Mouse (Mus musculus) MEL (cell line): ENCODE measurements at regions not wholly inside any gene's neighbourhood (a gene's known extent, or its start where the extent isn't known, plus 50 kb on each side); places are given as distances from the start of the nearest gene placed in this dataset.

Source experiments
- DNase-seq: peaks from one replicate; pipeline ENCODE4 v3.0.0; 2011; ENCODE audit warnings: low read depth, low spot score
- H3K27ac ChIP-seq: 2 replicates; pipeline ENCODE4 v1.5.1; 2012; ENCODE audit warnings: low read depth, mild to moderate bottlenecking, control low read depth, low read length, moderate library complexity; ENCODE audit not compliant: control insufficient read depth
- H3K27me3 ChIP-seq, 2 experiments: fragments of 150-350 bp in 1 of 2; sonication (generic) in 1 of 2; 2 replicates each; pipeline ENCODE4 v1.6.1; 2012; ENCODE audit warnings: low read length in 2 of 2, mild to moderate bottlenecking in 2 of 2, improper control_type of control experiment in 1 of 2, moderate library complexity in 1 of 2; ENCODE audit not compliant: insufficient read depth in 2 of 2, control insufficient read depth in 1 of 2
- H3K36me3 ChIP-seq, 2 experiments: 2 replicates each; pipeline ENCODE4 v1.6.1; 2012 to 2014; ENCODE audit warnings: low read length in 2 of 2, improper control_type of control experiment in 1 of 2, inconsistent platforms in 1 of 2, mild to moderate bottlenecking in 1 of 2; ENCODE audit not compliant: insufficient read depth in 2 of 2, control insufficient read depth in 1 of 2
- H3K4me1 ChIP-seq, 2 experiments: fragments of 150-350 bp in 1 of 2; sonication (generic) in 1 of 2; 2 replicates each; pipeline ENCODE4 v1.6.1; 2012; ENCODE audit warnings: low read length in 2 of 2, improper control_type of control experiment in 1 of 2, mild to moderate bottlenecking in 1 of 2; ENCODE audit not compliant: insufficient read depth in 2 of 2, control insufficient read depth in 1 of 2
- H3K4me3 ChIP-seq, 2 experiments: fragments of 150-350 bp in 1 of 2; sonication (generic) in 1 of 2; 2 replicates each; pipeline ENCODE4 v1.5.1; 2012; ENCODE audit warnings: low read depth in 2 of 2, low read length in 2 of 2, mild to moderate bottlenecking in 2 of 2, moderate library complexity in 2 of 2, control low read depth in 1 of 2, improper control_type of control experiment in 1 of 2; ENCODE audit not compliant: control insufficient read depth in 1 of 2, insufficient read depth in 1 of 2
- H3K79me2 ChIP-seq: 2 replicates; pipeline ENCODE4 v1.6.1; 2012; ENCODE audit warnings: mild to moderate bottlenecking, low read length, moderate library complexity; ENCODE audit not compliant: control insufficient read depth, poor library complexity, insufficient read depth
- H3K9ac ChIP-seq: 2 replicates; pipeline ENCODE4 v1.6.1; 2012; ENCODE audit warnings: low read depth, mild to moderate bottlenecking, control low read depth, low read length, moderate library complexity; ENCODE audit not compliant: control insufficient read depth, poor library complexity, severe bottlenecking
- H3K9me3 ChIP-seq: fragments of 150-350 bp; sonication (generic); replicated peaks from 2 replicates; pipeline ENCODE4 v1.6.1; 2012; ENCODE audit warnings: mild to moderate bottlenecking, low read length, improper control_type of control experiment, moderate library complexity; ENCODE audit not compliant: insufficient read depth
- BHLHE40 ChIP-seq: IDR thresholded peaks from 2 replicates; pipeline ENCODE4 v1.6.1; 2012; ENCODE audit warnings: low read depth, mild to moderate bottlenecking, inconsistent platforms, low read length, improper control_type of control experiment, borderline replicate concordance
- CHD1 ChIP-seq: IDR thresholded peaks from 2 replicates; pipeline ENCODE4 v1.6.1; 2012; ENCODE audit warnings: low read depth, mild to moderate bottlenecking, inconsistent platforms, low read length, improper control_type of control experiment
- CHD2 ChIP-seq: IDR thresholded peaks from 2 replicates; pipeline ENCODE4 v1.6.1; 2011; ENCODE audit warnings: low read length, improper control_type of control experiment
- E2F4 ChIP-seq: IDR thresholded peaks from 2 replicates; pipeline ENCODE4 v1.6.1; 2011; ENCODE audit warnings: low read depth, low read length, improper control_type of control experiment, borderline replicate concordance
- ELF1 ChIP-seq: IDR thresholded peaks from 2 replicates; pipeline ENCODE4 v1.6.1; 2014; ENCODE audit warnings: low read depth, mild to moderate bottlenecking, inconsistent platforms, low read length, improper control_type of control experiment, moderate library complexity
- EP300 ChIP-seq, 2 experiments: IDR thresholded peaks; 2 replicates each; pipeline ENCODE4 v1.6.1; 2011; ENCODE audit warnings: improper control_type of control experiment in 2 of 2, low read length in 2 of 2, low read depth in 1 of 2, mild to moderate bottlenecking in 1 of 2
- ETS1 ChIP-seq: IDR thresholded peaks from 2 replicates; pipeline ENCODE4 v1.6.1; 2012; ENCODE audit warnings: low read depth, mild to moderate bottlenecking, inconsistent platforms, low read length, improper control_type of control experiment, moderate library complexity
- GABPA ChIP-seq: IDR thresholded peaks from 2 replicates; pipeline ENCODE4 v1.6.1; 2012; ENCODE audit warnings: low read depth, mild to moderate bottlenecking, inconsistent platforms, low read length, improper control_type of control experiment, moderate library complexity
- GATA1 ChIP-seq: IDR thresholded peaks from 2 replicates; pipeline ENCODE4 v1.6.1; 2011; ENCODE audit warnings: low read depth, low read length, improper control_type of control experiment
- KAT2A ChIP-seq: conservative IDR thresholded peaks from 2 replicates; pipeline ENCODE4 v1.6.1; 2012; ENCODE audit warnings: low read depth, low read length, improper control_type of control experiment, inconsistent platforms
- MAZ ChIP-seq: IDR thresholded peaks from 2 replicates; pipeline ENCODE4 v1.6.1; 2012; ENCODE audit warnings: low read depth, mild to moderate bottlenecking, inconsistent platforms, low read length, improper control_type of control experiment
- MEF2A ChIP-seq: IDR thresholded peaks from 2 replicates; pipeline ENCODE4 v1.6.1; 2014; ENCODE audit warnings: low read depth, mild to moderate bottlenecking, inconsistent platforms, low read length, improper control_type of control experiment; ENCODE audit not compliant: poor library complexity, insufficient replicate concordance, severe bottlenecking; ENCODE audit errors: extremely low read depth
- MXI1 ChIP-seq: IDR thresholded peaks from 2 replicates; pipeline ENCODE4 v1.6.1; 2011; ENCODE audit warnings: mild to moderate bottlenecking, low read depth, low read length, improper control_type of control experiment
- NRF1 ChIP-seq: IDR thresholded peaks from 2 replicates; pipeline ENCODE4 v1.6.1; 2014; ENCODE audit warnings: low read depth, mild to moderate bottlenecking, inconsistent platforms, low read length, improper control_type of control experiment, moderate library complexity; ENCODE audit not compliant: poor library complexity, insufficient read depth, severe bottlenecking
- POLR2A ChIP-seq, 2 experiments: IDR thresholded peaks; 2 replicates each; pipeline ENCODE4 v1.6.1; 2011 to 2012; ENCODE audit warnings: low read length in 2 of 2, mild to moderate bottlenecking in 2 of 2, control low read depth in 1 of 2, improper control_type of control experiment in 1 of 2, low read depth in 1 of 2, moderate library complexity in 1 of 2; ENCODE audit not compliant: control insufficient read depth in 1 of 2, insufficient read depth in 1 of 2, poor library complexity in 1 of 2
- POLR2AphosphoS5 ChIP-seq: IDR thresholded peaks from 2 replicates; pipeline ENCODE4 v1.6.1; 2012; ENCODE audit warnings: low read depth, borderline replicate concordance, mild to moderate bottlenecking, inconsistent platforms, low read length, moderate library complexity, mixed read lengths
- RAD21 ChIP-seq: IDR thresholded peaks from 2 replicates; pipeline ENCODE4 v1.6.1; 2011; ENCODE audit warnings: mild to moderate bottlenecking, low read depth, low read length, improper control_type of control experiment
- RCOR1 ChIP-seq: IDR thresholded peaks from 2 replicates; pipeline ENCODE4 v1.6.1; 2012; ENCODE audit warnings: low read depth, mild to moderate bottlenecking, inconsistent platforms, low read length, improper control_type of control experiment
- SMC3 ChIP-seq: IDR thresholded peaks from 2 replicates; pipeline ENCODE4 v1.6.1; 2011; ENCODE audit warnings: low read depth, low read length, improper control_type of control experiment
- TAL1 ChIP-seq: IDR thresholded peaks from 2 replicates; pipeline ENCODE4 v1.6.1; 2012; ENCODE audit warnings: mild to moderate bottlenecking, inconsistent platforms, low read length, moderate library complexity, mixed read lengths
- TBP ChIP-seq: IDR thresholded peaks from 2 replicates; pipeline ENCODE4 v1.8.0; 2011; ENCODE audit warnings: low read depth, low read length, improper control_type of control experiment
- TCF12 ChIP-seq: IDR thresholded peaks from 2 replicates; pipeline ENCODE4 v1.6.1; 2014; ENCODE audit warnings: low read depth, mild to moderate bottlenecking, inconsistent platforms, low read length, improper control_type of control experiment, moderate library complexity
- USF1 ChIP-seq: IDR thresholded peaks from 2 replicates; pipeline ENCODE4 v1.6.1; 2014; ENCODE audit warnings: low read depth, mild to moderate bottlenecking, inconsistent platforms, low read length, improper control_type of control experiment, moderate library complexity
- USF2 ChIP-seq, 2 experiments: IDR thresholded peaks; 2 replicates each; pipeline ENCODE4 v1.6.1; 2011 to 2012; ENCODE audit warnings: improper control_type of control experiment in 2 of 2, low read length in 2 of 2, borderline replicate concordance in 1 of 2, inconsistent platforms in 1 of 2, low read depth in 1 of 2, mild to moderate bottlenecking in 1 of 2; ENCODE audit not compliant: insufficient read depth in 1 of 2
- ZC3H11A ChIP-seq: IDR thresholded peaks from 2 replicates; pipeline ENCODE4 v1.6.1; 2012; ENCODE audit warnings: low read depth, mild to moderate bottlenecking, inconsistent platforms, low read length, improper control_type of control experiment
- ZKSCAN1 ChIP-seq: IDR thresholded peaks from 2 replicates; pipeline ENCODE4 v1.6.1; 2012; ENCODE audit warnings: low read depth, mild to moderate bottlenecking, inconsistent platforms, low read length, improper control_type of control experiment, moderate library complexity
- ZNF384 ChIP-seq: IDR thresholded peaks from 2 replicates; pipeline ENCODE4 v1.6.1; 2012; ENCODE audit warnings: low read depth, mild to moderate bottlenecking, inconsistent platforms, low read length, improper control_type of control experiment

DNA sequence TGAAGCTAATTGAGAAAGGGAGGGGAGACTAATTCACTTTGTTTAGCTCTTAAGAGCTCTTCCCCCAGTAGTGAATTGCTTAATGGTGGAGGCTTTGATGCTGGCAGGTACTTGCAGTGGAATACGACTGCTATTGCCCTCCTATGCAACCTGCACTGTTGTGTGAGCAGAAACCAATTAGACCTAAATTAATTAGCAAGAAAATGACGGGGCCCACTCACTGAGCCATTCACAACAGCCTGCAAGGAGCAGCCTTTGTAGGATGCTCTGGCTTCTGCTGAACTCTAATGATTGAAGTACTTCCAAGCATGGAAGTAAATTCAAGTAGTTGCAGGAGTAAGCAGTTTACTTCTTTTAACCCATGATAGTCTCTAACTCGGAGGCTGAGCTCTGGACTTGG is 54.8 kb upstream of the Ubash3b start:
- no peak overlapping the region for H3K9ac ChIP-seq
- no peak overlapping the region for H3K4me3 ChIP-seq
- H3K36me3 ChIP-seq, result peaks cover 0 to 2% of the 10 kb centered on the region in 2 experiments; a peak in 1 of 4 replicates
- peaks cover 6 to 9% of the 10 kb centered on the region in 2 experiments; a peak in 3 of 4 replicates for H3K4me1 ChIP-seq
- H3K27me3 ChIP-seq, result peaks cover 0 to 6% of the 10 kb centered on the region in 2 experiments; a peak in 2 of 4 replicates
- no peak overlapping the region for H3K27ac ChIP-seq
- no peak for DNase-seq
- H3K79me2 ChIP-seq, result no peaks in the 10 kb centered on the region
- no peak for TF ChIP-seq GABPA
- no peak for TF ChIP-seq POLR2AphosphoS5
- TF ChIP-seq ETS1, result no peak
- no peak for TF ChIP-seq TBP
- no peak for TF ChIP-seq ZNF384
- no peak for TF ChIP-seq MAZ
- TF ChIP-seq USF2 (IDR thresholded peaks at IDR 0.05; ENCODE audit: borderline replicate concordance in 1 of 2, insufficient read depth in 1 of 2, low read depth in 1 of 2, low read length in 2 of 2), result no peak
- no peak for TF ChIP-seq USF1
- no peak for TF ChIP-seq POLR2A (IDR thresholded peaks at IDR 0.05; ENCODE audit: control insufficient read depth in 1 of 2, insufficient read depth in 1 of 2, low read depth in 1 of 2, low read length in 2 of 2, poor library complexity in 1 of 2)
- TF ChIP-seq CHD2, result no peak
- no peak for TF ChIP-seq MXI1
- no peak for TF ChIP-seq MEF2A
- no peak for TF ChIP-seq TCF12
- TF ChIP-seq CHD1, result no peak
- H3K9me3 ChIP-seq, result no peaks in the 10 kb centered on the region

DNA sequence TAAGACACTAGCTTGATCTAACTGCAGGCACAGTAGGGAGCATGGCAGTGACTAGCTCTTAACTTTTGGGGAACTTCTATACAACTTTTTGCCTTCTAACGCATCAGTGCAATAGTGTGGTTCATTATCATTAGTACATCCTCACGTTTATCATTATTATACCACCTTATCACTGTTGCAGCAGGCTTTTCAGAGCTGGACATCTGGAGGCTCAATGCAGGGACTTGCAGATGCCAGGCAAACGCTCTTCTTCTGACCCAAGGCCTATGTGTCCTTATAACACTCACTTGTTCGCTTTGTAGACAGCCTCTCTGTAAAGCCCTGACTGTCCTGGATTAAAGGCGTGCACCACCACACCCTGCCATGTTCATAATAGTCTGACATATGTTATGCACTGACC is 53.5 kb upstream of the Ubash3b start:
- Histone ChIP-seq H3K9me3 (no peaks in the 10 kb centered on the region), H3K79me2 (no peaks in the 10 kb centered on the region), H3K9ac (no peak overlapping the region), H3K27ac (peak overlapping the region; percentile 25; the same call in 1 of the 2 replicates), H3K4me3 (no peak overlapping the region), H3K4me1 (peaks cover 6 to 9% of the 10 kb centered on the region in 2 experiments; a peak in 3 of 4 replicates), H3K27me3 (peaks cover 0 to 4% of the 10 kb centered on the region in 2 experiments; a peak in 1 of 4 replicates), H3K36me3 (peaks cover 0 to 2% of the 10 kb centered on the region in 2 experiments; a peak in 1 of 4 replicates)
- peak; percentile 53 for DNase-seq
- TF ChIP-seq E2F4 (no peak), RAD21 (no peak), ELF1 (no peak), RCOR1 (0 out of 2 replicates have a peak, but pooled peaks have one; percentile 19), GATA1 (peak; percentile 82), KAT2A (no peak), TAL1 (peak; percentile 49), MEF2A (no peak), ZC3H11A (no peak), GABPA (no peak), MAZ (no peak), TCF12 (peak; percentile 83), EP300 (IDR thresholded peaks at IDR 0.05; ENCODE audit: low read depth in 1 of 2, low read length in 2 of 2) (peak; percentile 73), BHLHE40 (peak; percentile 49; the same call in 1 of the 2 replicates), SMC3 (no peak), ZNF384 (no peak), NRF1 (no peak), ZKSCAN1 (no peak)
